Mouse (Mus musculus): ENCODE measurements around the gene Mbd6. TPM values are rescaled to one million over a fixed set of nuclear protein-coding genes. Genes with fewer than 3 reads are reported as not detected.
A peak's percentile ranks its signal among the peaks of the same experiment; 100 is the strongest.
"Not testable (repeated sequence)": the region's sequence is repeated elsewhere in the genome, so short reads cannot be mapped to it uniquely, and the experiment has no call there.

Gene Mbd6
- polyA plus RNA-seq, 1 experiment = 18.4 TPM

DNA sequence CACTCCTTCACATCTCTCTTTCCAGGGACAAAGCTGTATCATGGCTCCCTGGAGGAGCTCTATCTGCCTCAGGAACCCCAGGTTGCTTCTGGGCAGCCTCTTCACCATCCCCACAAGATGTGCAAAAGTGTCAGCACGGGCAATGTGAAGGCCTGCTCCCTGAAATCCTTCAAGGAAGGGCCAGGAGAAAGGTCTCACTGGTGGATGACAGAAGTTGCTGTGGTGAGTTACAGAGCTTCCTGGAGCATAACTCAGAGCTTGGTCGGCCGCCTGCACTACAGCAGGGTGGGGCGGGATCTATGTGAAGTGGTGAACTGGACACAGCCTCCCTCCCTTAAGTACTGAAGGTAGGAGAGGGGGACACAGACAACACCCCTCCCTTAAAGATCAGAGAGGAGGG lies 33.9 kb upstream of the Mbd6 start:
- Histone ChIP-seq H3K27ac (replicated peaks; ENCODE audit: low read depth, low read length) (peak overlapping the region; percentile 51), H3K4me1 (ENCODE audit: control insufficient read depth, insufficient read depth, insufficient read length, low read length) (no peaks in the 10 kb centered on the region; the same call in 1 of the 2 replicates), H3K4me3 (ENCODE audit: insufficient read depth, low read depth, low read length) (peak overlapping the region; percentile 37)

- H3K27ac ChIP-seq (replicated peaks; ENCODE audit: low read depth, low read length) = no peak overlapping the region
- H3K4me1 ChIP-seq (ENCODE audit: control insufficient read depth, insufficient read depth, insufficient read length, low read length) = no peaks in the 10 kb centered on the region; the same call in 1 of the 2 replicates
- H3K4me3 ChIP-seq (ENCODE audit: insufficient read depth, low read depth, low read length) = no peak overlapping the region
These were observed 33.4 kb upstream of the Mbd6 start for GRCm38 (mm10) chr10:127322178-127322577.

DNA sequence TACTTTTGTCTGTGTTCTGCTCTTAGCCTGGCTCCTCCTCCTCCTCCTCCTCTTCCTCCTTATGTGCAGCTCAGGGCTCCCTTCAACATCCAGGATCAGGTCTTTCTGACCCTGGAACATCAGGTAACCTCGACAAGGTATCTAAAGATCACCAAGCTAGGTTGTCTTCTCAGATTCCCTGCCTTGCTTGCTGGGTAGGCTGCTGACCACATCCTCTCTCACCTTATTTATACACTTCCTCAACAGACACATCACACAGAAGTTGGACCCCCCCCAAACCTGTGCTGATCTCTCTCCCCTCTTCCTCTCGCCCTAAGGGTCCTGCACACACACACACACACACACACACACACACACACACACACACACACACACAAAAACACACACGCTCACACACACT lies 32.8 kb upstream of the Mbd6 start, which contains the start of gene Arhgap9:
TSS of gene Arhgap9 (plus strand) at position 344 of the 400 bp plus-strand sequence.
- peak within 1 kb of the TSS; percentile 51; the same call in 1 of the 2 replicates for H3K27ac ChIP-seq (replicated peaks; ENCODE audit: low read depth, low read length)
- no peaks in the 10 kb centered on the region; the same call in 1 of the 2 replicates for H3K4me1 ChIP-seq (ENCODE audit: control insufficient read depth, insufficient read depth, insufficient read length, low read length)
- H3K4me3 ChIP-seq (ENCODE audit: insufficient read depth, low read depth, low read length) = peak within 1 kb of the TSS; percentile 37

GRCm38 (mm10) chr10:127319969-127320368 lies 31.2 kb upstream of the Mbd6 start:
- no peaks in the 10 kb centered on the region for H3K4me1 ChIP-seq (ENCODE audit: control insufficient read depth, insufficient read depth, insufficient read length, low read length)
- no peak overlapping the region for H3K27ac ChIP-seq (replicated peaks; ENCODE audit: low read depth, low read length)
- no peak overlapping the region for H3K4me3 ChIP-seq (ENCODE audit: insufficient read depth, low read depth, low read length)

- no peak overlapping the region for H3K27ac ChIP-seq (replicated peaks; ENCODE audit: low read depth, low read length)
- H3K4me3 ChIP-seq (ENCODE audit: insufficient read depth, low read depth, low read length) = no peak overlapping the region
- no peaks in the 10 kb centered on the region for H3K4me1 ChIP-seq (ENCODE audit: control insufficient read depth, insufficient read depth, insufficient read length, low read length)
These were observed 29.2 kb upstream of the Mbd6 start for GRCm38 (mm10) chr10:127318009-127318408.

GRCm38 (mm10) chr10:127317277-127317676 lies 28.5 kb upstream of the Mbd6 start:
- Histone ChIP-seq H3K4me1 (ENCODE audit: control insufficient read depth, insufficient read depth, insufficient read length, low read length) (no peaks in the 10 kb centered on the region), H3K27ac (replicated peaks; ENCODE audit: low read depth, low read length) (no peak overlapping the region), H3K4me3 (ENCODE audit: insufficient read depth, low read depth, low read length) (no peak overlapping the region)

- H3K4me1 ChIP-seq (ENCODE audit: control insufficient read depth, insufficient read depth, insufficient read length, low read length); H3K27ac ChIP-seq (replicated peaks; ENCODE audit: low read depth, low read length); H3K4me3 ChIP-seq (ENCODE audit: insufficient read depth, low read depth, low read length): not testable (repeated sequence)
These were observed 26.1 kb upstream of the Mbd6 start for GRCm38 (mm10) chr10:127314950-127315349.

- not testable (repeated sequence) for H3K27ac ChIP-seq (replicated peaks; ENCODE audit: low read depth, low read length); H3K4me1 ChIP-seq (ENCODE audit: control insufficient read depth, insufficient read depth, insufficient read length, low read length); H3K4me3 ChIP-seq (ENCODE audit: insufficient read depth, low read depth, low read length)
These were observed 24.7 kb upstream of the Mbd6 start for GRCm38 (mm10) chr10:127313516-127313915.

DNA sequence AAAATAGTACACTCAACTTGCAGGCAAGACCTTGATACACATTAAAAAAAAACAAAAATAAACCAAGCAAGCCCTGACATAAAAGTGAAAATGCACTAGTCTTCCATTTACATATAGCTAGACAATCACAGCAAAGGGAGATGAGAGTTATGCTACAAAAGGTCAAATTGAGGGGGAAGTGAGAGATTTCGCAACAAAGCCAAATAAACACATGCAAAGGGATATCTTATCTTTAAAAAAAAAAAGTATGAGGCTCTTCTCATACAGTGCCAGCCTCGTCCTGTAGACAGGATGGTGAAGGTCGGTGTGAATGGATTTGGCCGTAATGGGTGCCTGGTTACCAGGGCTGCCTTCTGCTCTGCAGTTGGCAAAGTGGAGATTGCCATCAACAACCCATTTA lies 24.0 kb upstream of the Mbd6 start:
- H3K27ac ChIP-seq (replicated peaks; ENCODE audit: low read depth, low read length) = peak overlapping the region; percentile 4; the same call in 1 of the 2 replicates
- H3K4me3 ChIP-seq (ENCODE audit: insufficient read depth, low read depth, low read length) = no peak overlapping the region

DNA sequence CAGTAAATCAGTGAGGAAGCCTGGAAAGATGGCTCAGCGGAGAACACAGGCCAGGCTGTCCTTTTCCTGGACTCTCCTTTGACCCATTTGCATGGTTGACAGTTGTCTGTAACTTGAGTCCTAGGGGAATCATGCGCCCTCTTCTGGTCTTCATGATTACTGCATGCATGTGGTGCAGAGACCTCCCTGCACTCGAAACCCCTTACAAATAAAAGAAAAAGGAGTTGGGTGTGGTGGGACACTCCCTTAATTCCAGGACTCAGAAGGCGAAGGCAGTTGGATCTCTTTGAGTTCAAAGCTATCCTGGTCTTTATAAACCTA lies 23.5 kb upstream of the Mbd6 start:
- peaks cover 3% of the 10 kb centered on the region; the same call in 1 of the 2 replicates for H3K4me1 ChIP-seq (ENCODE audit: control insufficient read depth, insufficient read depth, insufficient read length, low read length)
- peak overlapping the region; percentile 84 for H3K27ac ChIP-seq (replicated peaks; ENCODE audit: low read depth, low read length)
- H3K4me3 ChIP-seq (ENCODE audit: insufficient read depth, low read depth, low read length) = peak overlapping the region; percentile 65

More for the DNA sequence above, 24.0 kb upstream of the Mbd6 start:
- peaks cover 3% of the 10 kb centered on the region; the same call in 1 of the 2 replicates for H3K4me1 ChIP-seq (ENCODE audit: control insufficient read depth, insufficient read depth, insufficient read length, low read length)

DNA sequence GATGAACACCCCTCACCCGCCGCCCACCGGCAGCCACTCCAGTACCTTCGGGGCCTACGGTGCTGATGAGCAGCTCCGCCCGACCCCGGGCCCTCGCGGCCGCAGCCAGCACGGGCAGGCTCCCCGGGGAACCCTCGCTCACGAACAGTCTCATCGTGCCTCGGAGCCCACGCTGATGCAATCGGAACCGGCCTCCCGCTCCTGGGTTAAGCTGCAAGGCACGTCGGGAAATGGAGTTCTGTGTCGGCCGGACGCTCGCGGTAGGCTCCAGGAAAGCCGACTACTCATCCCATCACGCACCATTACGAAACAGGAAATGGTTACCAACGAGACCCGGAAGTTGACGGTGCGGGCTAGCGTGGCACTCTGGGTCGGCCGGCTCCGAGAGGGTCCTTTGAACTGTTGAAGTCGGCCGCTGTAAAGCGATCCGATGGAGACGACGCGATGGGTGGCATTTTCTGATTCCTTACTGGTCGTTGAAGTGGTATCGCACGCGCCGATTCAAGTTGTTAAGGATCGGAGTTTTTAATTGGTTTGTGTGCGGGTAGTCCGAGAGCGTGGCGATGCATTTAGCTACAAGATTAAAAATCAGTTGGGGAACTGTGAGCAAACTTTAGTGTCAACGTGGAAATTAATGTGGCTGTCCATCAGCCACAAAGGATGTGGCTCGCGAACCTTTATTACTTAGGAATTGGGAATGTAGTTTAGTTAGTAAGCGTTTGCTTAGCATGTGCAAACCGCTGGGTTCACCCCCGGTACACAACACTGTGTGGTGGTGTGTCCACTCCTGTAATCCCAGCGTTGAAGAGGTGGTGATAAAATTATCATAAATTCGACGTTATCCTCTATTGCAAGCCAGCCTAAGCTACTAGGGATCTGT lies 22.9 kb upstream of the Mbd6 start, which contains the start of gene Mars:
TSS of gene Mars (minus strand) at position 311 of the 880 bp plus-strand sequence.
- Histone ChIP-seq H3K27ac (replicated peaks; ENCODE audit: low read depth, low read length) (peak within 1 kb of the TSS; percentile 84), H3K4me3 (ENCODE audit: insufficient read depth, low read depth, low read length) (peak within 1 kb of the TSS; percentile 77), H3K4me1 (ENCODE audit: control insufficient read depth, insufficient read depth, insufficient read length, low read length) (peaks cover 3% of the 10 kb centered on the region; the same call in 1 of the 2 replicates)

GRCm38 (mm10) chr10:127310523-127311475 lies 22.0 kb upstream of the Mbd6 start:
- Histone ChIP-seq H3K4me1 (ENCODE audit: control insufficient read depth, insufficient read depth, insufficient read length, low read length) (peaks cover 3% of the 10 kb centered on the region; the same call in 1 of the 2 replicates), H3K4me3 (ENCODE audit: insufficient read depth, low read depth, low read length) (peak overlapping the region; percentile 77), H3K27ac (replicated peaks; ENCODE audit: low read depth, low read length) (peak overlapping the region; percentile 68)

DNA sequence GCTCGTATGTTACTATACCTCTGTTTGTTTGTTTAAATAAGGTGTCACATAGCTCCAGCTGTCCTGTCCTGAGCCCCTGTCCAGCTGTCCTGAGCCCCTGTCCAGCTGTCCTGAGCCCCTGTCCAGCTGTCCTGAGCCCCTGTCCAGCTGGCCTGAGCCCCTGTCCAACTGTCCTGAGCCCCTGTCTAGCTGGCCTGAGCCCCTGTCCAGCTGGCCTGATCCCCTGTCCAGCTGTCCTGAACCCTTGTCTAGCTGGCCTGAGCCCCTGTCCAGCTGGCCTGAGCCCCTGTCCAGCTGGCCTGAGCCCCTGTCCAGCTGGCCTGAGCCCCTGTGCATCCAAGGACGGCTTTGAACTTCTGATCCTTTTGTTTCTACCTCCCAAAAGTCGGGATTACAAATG lies 20.3 kb upstream of the Mbd6 start:
- not testable (repeated sequence) for H3K4me1 ChIP-seq (ENCODE audit: control insufficient read depth, insufficient read depth, insufficient read length, low read length); H3K4me3 ChIP-seq (ENCODE audit: insufficient read depth, low read depth, low read length)

DNA sequence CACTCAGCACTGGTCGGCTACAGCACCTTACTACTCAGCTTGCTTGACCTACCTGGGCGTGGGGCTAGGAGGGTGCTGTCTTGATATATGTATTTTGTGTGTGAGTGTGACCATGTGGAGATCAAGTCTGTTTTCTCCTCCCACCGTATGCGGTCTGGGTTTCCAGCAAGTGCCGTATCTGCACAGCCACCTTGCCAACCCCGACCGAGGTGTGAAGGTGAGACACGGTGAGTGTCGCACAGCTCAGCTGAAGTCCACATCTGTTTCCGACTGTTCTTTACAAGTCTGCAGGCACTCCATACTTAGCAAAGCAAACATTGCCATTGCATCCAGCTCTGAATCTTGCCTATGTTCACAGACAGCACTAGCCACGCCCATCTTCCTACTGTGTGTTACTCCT lies 14.3 kb upstream of the Mbd6 start:
- H3K4me3 ChIP-seq (ENCODE audit: insufficient read depth, low read depth, low read length) = no peak overlapping the region
- H3K27ac ChIP-seq (replicated peaks; ENCODE audit: low read depth, low read length) = no peak overlapping the region
- no peaks in the 10 kb centered on the region for H3K4me1 ChIP-seq (ENCODE audit: control insufficient read depth, insufficient read depth, insufficient read length, low read length)

More for the DNA sequence above, 20.3 kb upstream of the Mbd6 start:
- not testable (repeated sequence) for H3K27ac ChIP-seq (replicated peaks; ENCODE audit: low read depth, low read length)

DNA sequence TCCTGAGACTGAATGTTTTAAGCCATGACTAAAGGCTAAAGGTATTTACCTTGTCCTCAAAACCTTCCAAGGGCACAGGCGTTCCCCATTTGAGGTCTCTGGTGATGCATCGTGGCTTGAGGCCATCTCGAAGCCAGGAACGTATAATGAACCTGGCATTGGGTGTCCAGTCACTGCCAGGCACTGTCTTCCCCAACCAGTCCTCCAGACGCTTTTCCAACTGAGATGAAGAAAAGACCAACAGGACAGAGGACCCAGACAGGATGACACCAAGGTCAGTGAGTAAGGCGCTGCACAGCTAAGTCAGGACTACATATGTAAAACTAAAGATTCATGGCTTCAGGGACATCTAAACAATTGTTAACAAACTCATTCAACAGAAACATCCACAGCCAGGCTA lies 11.5 kb upstream of the Mbd6 start:
- Histone ChIP-seq H3K27ac (replicated peaks; ENCODE audit: low read depth, low read length) (no peak overlapping the region), H3K4me1 (ENCODE audit: control insufficient read depth, insufficient read depth, insufficient read length, low read length) (no peaks in the 10 kb centered on the region), H3K4me3 (ENCODE audit: insufficient read depth, low read depth, low read length) (no peak overlapping the region)

Measured in brown adipose tissue, adult 24 weeks (tissue).